Comparison of ENCODE assay signal across 8 mouse cellular contexts in the genomic region with DNA sequence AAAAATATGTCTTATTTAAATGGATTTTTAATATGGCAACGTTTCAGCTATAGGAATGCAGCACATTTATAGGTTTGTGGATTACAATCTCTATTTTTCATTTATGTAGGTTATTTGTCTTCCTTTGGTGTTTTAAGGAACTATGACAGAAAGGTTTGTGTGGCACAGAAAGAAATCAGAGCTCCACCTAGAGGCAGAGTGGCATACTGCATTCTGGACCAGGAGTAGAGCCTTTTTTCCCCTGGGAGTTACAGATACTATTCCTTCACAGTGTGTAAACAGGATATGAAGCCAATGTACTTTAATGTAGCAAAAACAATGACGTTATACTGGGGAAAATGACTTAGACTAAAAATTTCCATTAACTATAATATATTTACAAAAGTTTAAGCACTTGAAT.
DNase-seq lines count a peak whose midpoint lies in the region; ATAC-seq and TF ChIP-seq lines count a peak whose summit lies in the region.

No protein-coding gene starts in this region.

- intact Hi-C loops in gastrocnemius, postnatal 14 days (cut with DNase I; ENCODE audit: low total_unique reads): no loop called here

- H3K4me2 ChIP-seq in forebrain, embryonic 15.5 days (replicated peaks): no peak overlapping the region
- no peak overlapping the region for H3K4me2 ChIP-seq in lung, postnatal 0 days (replicated peaks; ENCODE audit: low read depth, low read length)

- TF ChIP-seq POLR2A in spleen, adult 2 months (IDR thresholded peaks at IDR 0.05; ENCODE audit: low read depth, low read length): no peak

- no peaks in the 10 kb centered on the region for H3K27me3 ChIP-seq in forebrain, embryonic 10.5 days (ENCODE audit: poor library complexity, severe bottlenecking)
- no peaks in the 10 kb centered on the region for H3K27me3 ChIP-seq in forebrain, embryonic 15.5 days
- H3K27me3 ChIP-seq in lung, postnatal 0 days (replicated peaks; ENCODE audit: insufficient read depth, low read length): no peaks in the 10 kb centered on the region
- H3K27me3 ChIP-seq in spleen, adult 2 months (ENCODE audit: control insufficient read depth, insufficient read depth, low read length): no peaks in the 10 kb centered on the region

- 6% methylated on average over 2 of the region's 2 CpGs for WGBS in forebrain, embryonic 10.5 days
- WGBS in forebrain, embryonic 15.5 days: 3% methylated on average over 2 of the region's 2 CpGs
- 0% methylated on average over 2 of the region's 2 CpGs for WGBS in lung, postnatal 0 days
- WGBS in spleen, adult 2 months: 0% methylated on average over 2 of the region's 2 CpGs

- ATAC-seq in forebrain, embryonic 15.5 days (replicated peaks): no peak
- ATAC-seq in lung, postnatal 0 days: peak; percentile 38; the same call in 1 of the 2 replicates

- peak; percentile 88 for TF ChIP-seq CTCF in lung, postnatal 0 days (IDR thresholded peaks at IDR 0.05)
- peak; percentile 56; the same call in 1 of the 2 replicates for TF ChIP-seq CTCF in spleen, adult 2 months (IDR thresholded peaks at IDR 0.05; ENCODE audit: extremely low read depth, insufficient read depth, insufficient read length, insufficient replicate concordance)

- H3K4me1 ChIP-seq in forebrain, embryonic 10.5 days: no peaks in the 10 kb centered on the region
- no peaks in the 10 kb centered on the region for H3K4me1 ChIP-seq in forebrain, embryonic 15.5 days
- H3K4me1 ChIP-seq in lung, postnatal 0 days (ENCODE audit: insufficient read depth, low read depth, low read length): no peaks in the 10 kb centered on the region
- no peaks in the 10 kb centered on the region for H3K4me1 ChIP-seq in spleen, adult 2 months (ENCODE audit: control insufficient read depth, insufficient read depth, insufficient read length)

- H3K27ac ChIP-seq in forebrain, embryonic 10.5 days: no peak overlapping the region
- no peak overlapping the region for H3K27ac ChIP-seq in forebrain, embryonic 15.5 days (replicated peaks)
- H3K27ac ChIP-seq in lung, postnatal 0 days (ENCODE audit: low read length): no peak overlapping the region
- H3K27ac ChIP-seq in spleen, adult 2 months (ENCODE audit: insufficient read depth, low read length): no peak overlapping the region

- no peak; the same call in 1 of the 2 replicates for TF ChIP-seq EP300 in lung, postnatal 0 days (IDR thresholded peaks at IDR 0.05)

- peak; percentile 38 for DNase-seq in forebrain, embryonic 10.5 days (ENCODE audit: extremely low spot score, low spot score)
- peak; percentile 43 for DNase-seq in Muller cell, postnatal 12 days (ENCODE audit: inconsistent ontology term)
- DNase-seq in cerebellum, postnatal 25 days: peak; percentile 30 to 72
- peak; percentile 25 for DNase-seq in gastrocnemius, postnatal 14 days
- peak; percentile 74 to 75 for DNase-seq in kidney, postnatal 4 days
- peak; percentile 75 for DNase-seq in lung, postnatal 0 days (ENCODE audit: low spot score)
- DNase-seq in spleen, adult 2 months (ENCODE audit: low read depth in 1 of 2, low spot score in 2 of 2): peak; percentile 58 to 72

- no peak overlapping the region for H3K4me3 ChIP-seq in forebrain, embryonic 10.5 days
- no peak overlapping the region for H3K4me3 ChIP-seq in forebrain, embryonic 15.5 days
- no peak overlapping the region for H3K4me3 ChIP-seq in lung, postnatal 0 days (ENCODE audit: low read depth, low read length)
- H3K4me3 ChIP-seq in spleen, adult 2 months (ENCODE audit: extremely low read depth, insufficient read depth, insufficient read length): no peak overlapping the region

- H3K9ac ChIP-seq in forebrain, embryonic 15.5 days (replicated peaks): no peak overlapping the region
- no peak overlapping the region for H3K9ac ChIP-seq in lung, postnatal 0 days (replicated peaks; ENCODE audit: low read depth)

- no peaks in the 10 kb centered on the region for H3K9me3 ChIP-seq in forebrain, embryonic 10.5 days
- no peaks in the 10 kb centered on the region for H3K9me3 ChIP-seq in forebrain, embryonic 15.5 days
- no peaks in the 10 kb centered on the region for H3K9me3 ChIP-seq in lung, postnatal 0 days (ENCODE audit: low read length)

- no peaks in the 10 kb centered on the region for H3K36me3 ChIP-seq in forebrain, embryonic 10.5 days (replicated peaks)
- no peaks in the 10 kb centered on the region for H3K36me3 ChIP-seq in forebrain, embryonic 15.5 days
- no peaks in the 10 kb centered on the region for H3K36me3 ChIP-seq in lung, postnatal 0 days (ENCODE audit: insufficient read depth, low read length)
- H3K36me3 ChIP-seq in spleen, adult 2 months (ENCODE audit: control insufficient read depth, insufficient read depth, low read length): no peaks in the 10 kb centered on the region

Comparison
In these comparisons a context has a peak if more than half of its experiments do, and no peak if none do; other contexts are left out.
1. DNase-seq: peak in every context shown above with its lines; median percentile 75 in lung, postnatal 0 days; 74 in kidney, postnatal 4 days; 65 in spleen, adult 2 months; 51 in cerebellum, postnatal 25 days; 43 in Muller cell, postnatal 12 days; 38 in forebrain, embryonic 10.5 days; 25 in gastrocnemius, postnatal 14 days.